Mouse (Mus musculus): ENCODE measurements at regions not wholly inside any gene's neighbourhood (a gene's known extent, or its start where the extent isn't known, plus 50 kb on each side); places are given as distances from the start of the nearest gene placed in this dataset.

DNA sequence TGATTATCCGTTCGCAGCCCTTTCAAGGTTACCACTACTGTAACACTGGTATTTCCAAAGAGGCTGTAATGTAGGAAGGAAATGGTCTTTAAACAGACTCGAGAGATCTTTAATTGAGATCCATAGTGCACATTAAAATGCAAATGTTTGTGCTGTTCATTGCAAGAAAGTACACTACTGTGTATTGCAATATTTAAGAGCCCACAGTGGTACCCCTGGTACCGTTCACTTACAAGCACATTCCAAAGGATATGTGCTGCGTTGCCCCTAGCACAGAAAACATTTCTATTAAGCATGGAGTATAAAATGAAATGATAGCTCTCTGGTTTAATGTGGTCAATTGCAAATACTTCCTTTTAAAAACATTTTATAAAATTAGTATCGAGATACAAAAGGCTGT lies 209.5 kb downstream of the Rdh14 start:
- no peaks in the 10 kb centered on the region for H3K4me1 ChIP-seq (replicated peaks; ENCODE audit: control insufficient read depth, insufficient read depth, low read length)
- H3K4me3 ChIP-seq (replicated peaks; ENCODE audit: low read length): no peak overlapping the region
- H3K9me3 ChIP-seq (ENCODE audit: control insufficient read depth, low read length): no peaks in the 10 kb centered on the region
- no peak overlapping the region for H3K4me2 ChIP-seq (ENCODE audit: low read length)
- WGBS: 68% methylated on average over 6 of the region's 6 CpGs
- no peak overlapping the region for H3K9ac ChIP-seq (replicated peaks; ENCODE audit: low read depth, low read length)
- H3K27ac ChIP-seq (ENCODE audit: low read length): no peak overlapping the region
- ATAC-seq: no peak
- H3K27me3 ChIP-seq (replicated peaks; ENCODE audit: control insufficient read depth, insufficient read depth, low read length): no peaks in the 10 kb centered on the region
- no peaks in the 10 kb centered on the region for H3K36me3 ChIP-seq (ENCODE audit: control insufficient read depth, insufficient read depth)

DNA sequence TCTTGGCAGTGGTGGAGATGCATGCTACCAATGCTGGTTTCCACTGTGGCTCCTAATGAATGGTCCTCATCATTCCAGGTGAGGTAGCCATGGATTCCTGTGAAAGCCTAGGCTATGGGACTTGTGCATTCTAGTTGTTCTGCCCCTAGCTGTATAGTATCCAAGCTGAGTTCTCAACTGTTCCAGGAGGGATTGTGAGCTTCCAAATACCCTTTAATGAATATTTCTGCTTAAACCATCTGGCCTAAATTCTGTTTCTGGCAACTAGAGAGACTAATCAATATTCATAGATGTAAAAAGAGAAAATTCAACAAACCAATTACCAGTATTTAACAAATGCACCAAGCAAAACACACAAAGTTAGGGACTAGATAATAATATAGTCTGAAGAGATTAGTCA lies 227.7 kb downstream of the Rdh14 start:
- Histone ChIP-seq H3K36me3 (ENCODE audit: control insufficient read depth, insufficient read depth) (no peaks in the 10 kb centered on the region), H3K27ac (ENCODE audit: low read length) (no peak overlapping the region), H3K4me2 (ENCODE audit: low read length) (no peak overlapping the region), H3K9ac (replicated peaks; ENCODE audit: low read depth, low read length) (no peak overlapping the region), H3K4me3 (replicated peaks; ENCODE audit: low read length) (no peak overlapping the region), H3K9me3 (ENCODE audit: control insufficient read depth, low read length) (no peaks in the 10 kb centered on the region), H3K27me3 (replicated peaks; ENCODE audit: control insufficient read depth, insufficient read depth, low read length) (no peaks in the 10 kb centered on the region), H3K4me1 (replicated peaks; ENCODE audit: control insufficient read depth, insufficient read depth, low read length) (no peaks in the 10 kb centered on the region)
- peak; percentile 75 for ATAC-seq

DNA sequence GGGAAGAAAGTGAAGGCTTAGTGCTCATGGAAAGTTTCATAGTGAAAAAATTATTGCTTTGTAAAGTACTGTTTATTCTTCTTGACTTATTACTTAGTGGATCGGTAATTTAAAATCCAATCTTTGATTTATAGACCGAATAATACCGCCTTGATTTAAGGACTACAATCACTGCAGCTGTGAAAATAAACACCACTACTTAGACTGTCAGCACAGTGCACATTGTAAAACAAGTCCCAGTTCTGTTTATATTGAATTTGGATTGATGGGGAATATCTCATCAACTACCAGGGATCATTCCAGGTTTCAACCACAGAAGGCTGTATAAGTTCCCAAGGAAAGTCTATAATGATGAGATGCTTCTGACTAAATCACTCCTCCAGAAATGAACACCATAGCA lies 230.0 kb downstream of the Rdh14 start:
- no peak for ATAC-seq

DNA sequence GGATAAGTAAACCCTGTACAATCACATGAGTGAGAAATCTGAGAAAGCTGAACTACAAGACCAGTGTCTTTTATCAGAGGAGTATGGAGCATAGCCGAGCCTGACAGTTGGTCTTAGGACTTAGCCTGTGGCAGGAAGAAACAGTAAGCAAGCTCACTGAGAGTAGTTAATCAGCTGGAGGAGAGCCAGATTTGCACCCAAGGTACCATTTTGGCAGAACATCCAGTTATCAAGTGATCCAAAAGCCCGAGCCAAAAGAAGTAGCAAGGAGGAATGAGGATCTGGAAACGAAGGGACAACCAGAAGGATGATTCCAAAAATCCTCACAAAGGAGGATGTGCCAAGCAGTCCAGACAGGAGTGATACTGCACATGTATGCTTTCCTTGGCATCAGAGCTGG lies 248.0 kb downstream of the Rdh14 start:
- Histone ChIP-seq H3K4me2 (ENCODE audit: low read length) (no peak overlapping the region), H3K27me3 (replicated peaks; ENCODE audit: control insufficient read depth, insufficient read depth, low read length) (no peaks in the 10 kb centered on the region), H3K4me1 (replicated peaks; ENCODE audit: control insufficient read depth, insufficient read depth, low read length) (no peaks in the 10 kb centered on the region), H3K36me3 (ENCODE audit: control insufficient read depth, insufficient read depth) (no peaks in the 10 kb centered on the region), H3K4me3 (replicated peaks; ENCODE audit: low read length) (no peak overlapping the region), H3K9me3 (ENCODE audit: control insufficient read depth, low read length) (no peaks in the 10 kb centered on the region), H3K27ac (ENCODE audit: low read length) (no peak overlapping the region), H3K9ac (replicated peaks; ENCODE audit: low read depth, low read length) (no peak overlapping the region)
- 64% methylated on average over 3 of the region's 3 CpGs for WGBS
- ATAC-seq: no peak

More for the DNA sequence above, 230.0 kb downstream of the Rdh14 start:
- Histone ChIP-seq H3K4me2 (ENCODE audit: low read length) (no peak overlapping the region), H3K9ac (replicated peaks; ENCODE audit: low read depth, low read length) (no peak overlapping the region), H3K4me1 (replicated peaks; ENCODE audit: control insufficient read depth, insufficient read depth, low read length) (no peaks in the 10 kb centered on the region), H3K27ac (ENCODE audit: low read length) (no peak overlapping the region), H3K9me3 (ENCODE audit: control insufficient read depth, low read length) (no peaks in the 10 kb centered on the region), H3K36me3 (ENCODE audit: control insufficient read depth, insufficient read depth) (no peaks in the 10 kb centered on the region), H3K27me3 (replicated peaks; ENCODE audit: control insufficient read depth, insufficient read depth, low read length) (no peaks in the 10 kb centered on the region), H3K4me3 (replicated peaks; ENCODE audit: low read length) (no peak overlapping the region)
- 85% methylated on average over 3 of the region's 3 CpGs for whole genome bisulfite sequencing

- ATAC-seq: peak; percentile 92
Observed at GRCm38 (mm10) chr12:10654466-10655184, 264.1 kb downstream of the Rdh14 start.

GRCm38 (mm10) chr12:10655185-10655544 lies 264.6 kb downstream of the Rdh14 start:
- no peak overlapping the region for H3K4me3 ChIP-seq (replicated peaks; ENCODE audit: low read length)
- no peak overlapping the region for H3K27ac ChIP-seq (ENCODE audit: low read length)
- peaks cover 5% of the 10 kb centered on the region for H3K4me1 ChIP-seq (replicated peaks; ENCODE audit: control insufficient read depth, insufficient read depth, low read length)
- peak; percentile 56 for ATAC-seq
- no peaks in the 10 kb centered on the region for H3K9me3 ChIP-seq (ENCODE audit: control insufficient read depth, low read length)
- H3K36me3 ChIP-seq (ENCODE audit: control insufficient read depth, insufficient read depth): no peaks in the 10 kb centered on the region
- no peaks in the 10 kb centered on the region for H3K27me3 ChIP-seq (replicated peaks; ENCODE audit: control insufficient read depth, insufficient read depth, low read length)
- no peak overlapping the region for H3K4me2 ChIP-seq (ENCODE audit: low read length)
- no peak overlapping the region for H3K9ac ChIP-seq (replicated peaks; ENCODE audit: low read depth, low read length)

More at GRCm38 (mm10) chr12:10654466-10655184, 264.1 kb downstream of the Rdh14 start:
- Histone ChIP-seq H3K9ac (replicated peaks; ENCODE audit: low read depth, low read length) (no peak overlapping the region), H3K4me2 (ENCODE audit: low read length) (no peak overlapping the region), H3K27ac (ENCODE audit: low read length) (peak overlapping the region; percentile 53), H3K36me3 (ENCODE audit: control insufficient read depth, insufficient read depth) (no peaks in the 10 kb centered on the region), H3K4me1 (replicated peaks; ENCODE audit: control insufficient read depth, insufficient read depth, low read length) (peaks cover 5% of the 10 kb centered on the region), H3K9me3 (ENCODE audit: control insufficient read depth, low read length) (no peaks in the 10 kb centered on the region), H3K4me3 (replicated peaks; ENCODE audit: low read length) (no peak overlapping the region), H3K27me3 (replicated peaks; ENCODE audit: control insufficient read depth, insufficient read depth, low read length) (no peaks in the 10 kb centered on the region)
- WGBS: 54% methylated on average over 6 of the region's 6 CpGs

DNA sequence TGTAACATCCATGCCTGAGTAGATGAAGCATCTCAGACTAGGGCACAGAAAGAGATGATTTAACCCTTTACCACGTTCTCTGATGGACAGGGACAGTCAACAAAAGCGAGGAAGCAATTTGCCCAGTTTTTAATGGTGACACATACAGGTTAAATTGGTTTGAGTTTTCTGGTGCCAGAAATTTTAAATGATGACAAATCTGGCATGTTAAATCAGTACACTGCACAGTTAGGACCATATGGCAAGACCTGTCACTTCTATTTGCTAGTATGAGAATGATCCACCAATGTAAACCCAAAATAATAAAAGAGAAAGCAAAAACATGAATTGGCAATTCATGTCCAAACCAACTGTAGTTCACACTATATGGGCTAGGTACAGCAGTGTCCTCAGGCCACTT lies 268.3 kb downstream of the Rdh14 start:
- no peak for ATAC-seq
- 51% methylated on average over 2 of the region's 2 CpGs for WGBS
- Histone ChIP-seq H3K4me2 (ENCODE audit: low read length) (no peak overlapping the region), H3K4me3 (replicated peaks; ENCODE audit: low read length) (no peak overlapping the region), H3K27ac (ENCODE audit: low read length) (no peak overlapping the region), H3K4me1 (replicated peaks; ENCODE audit: control insufficient read depth, insufficient read depth, low read length) (peaks cover 5% of the 10 kb centered on the region), H3K9ac (replicated peaks; ENCODE audit: low read depth, low read length) (no peak overlapping the region), H3K27me3 (replicated peaks; ENCODE audit: control insufficient read depth, insufficient read depth, low read length) (no peaks in the 10 kb centered on the region), H3K36me3 (ENCODE audit: control insufficient read depth, insufficient read depth) (no peaks in the 10 kb centered on the region), H3K9me3 (ENCODE audit: control insufficient read depth, low read length) (no peaks in the 10 kb centered on the region)

DNA sequence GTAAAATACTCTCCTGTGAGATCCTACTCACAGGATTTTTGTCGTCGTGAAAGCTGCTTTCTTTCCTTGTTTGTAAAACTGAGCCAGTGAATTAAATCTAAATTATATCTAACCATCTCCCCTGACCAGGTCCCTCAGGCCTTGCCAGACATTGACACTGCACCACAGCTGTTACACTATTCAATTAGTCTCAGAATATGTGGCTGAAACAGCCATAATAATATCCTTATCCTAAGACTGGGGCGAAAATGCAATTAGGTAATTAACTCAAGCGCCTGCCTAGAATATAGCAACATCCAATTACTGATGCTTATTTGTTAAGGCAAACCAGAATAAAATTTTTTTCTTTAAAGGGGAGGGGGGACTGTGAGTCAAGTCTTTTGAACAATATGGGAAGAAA lies 296.2 kb downstream of the Rdh14 start:
- Histone ChIP-seq H3K4me2 (ENCODE audit: low read length) (no peak overlapping the region), H3K9me3 (ENCODE audit: control insufficient read depth, low read length) (no peaks in the 10 kb centered on the region), H3K4me3 (replicated peaks; ENCODE audit: low read length) (no peak overlapping the region), H3K27ac (ENCODE audit: low read length) (peak overlapping the region; percentile 33; the same call in 1 of the 2 replicates), H3K9ac (replicated peaks; ENCODE audit: low read depth, low read length) (no peak overlapping the region), H3K36me3 (ENCODE audit: control insufficient read depth, insufficient read depth) (no peaks in the 10 kb centered on the region), H3K27me3 (replicated peaks; ENCODE audit: control insufficient read depth, insufficient read depth, low read length) (no peaks in the 10 kb centered on the region), H3K4me1 (replicated peaks; ENCODE audit: control insufficient read depth, insufficient read depth, low read length) (no peaks in the 10 kb centered on the region; the same call in 1 of the 2 replicates)
- 20% methylated on average over 4 of the region's 4 CpGs for WGBS
- peak; percentile 68 for ATAC-seq
